12 mouse cellular contexts compared by ENCODE assay signal in genomic region chr9:87369059-87369458, GRCm38 (mm10).
"Had no signal": no experiment of that assay in that cellular context is flagged by ENCODE, and none has a peak within 500 bp of the region (broad histone marks: within the 10 kb centered on the region; RNA-seq: fewer than 3 reads in every experiment).

No protein-coding gene starts in this region.

- ATAC-seq: intestine, postnatal 0 days had no signal

- DNase-seq: kidney, adult 8-10 months; kidney, postnatal 25 days; layer of hippocampus, postnatal 36 days; left cerebral cortex, postnatal 4 days; lung, adult 18-20 months; midbrain, embryonic 14.5 days; right cerebral cortex, postnatal 14 days; thymus, postnatal 36 days had no signal

- H3K4me2 ChIP-seq: neural tube, embryonic 13.5 days; stomach, embryonic 15.5 days had no signal

- H3K9me3 ChIP-seq: neural tube, embryonic 13.5 days; stomach, embryonic 15.5 days had no signal

- H3K27me3 ChIP-seq: neural tube, embryonic 13.5 days; stomach, embryonic 15.5 days had no signal

- H3K4me1 ChIP-seq: neural tube, embryonic 13.5 days; stomach, embryonic 15.5 days had no signal

- H3K27ac ChIP-seq: liver, embryonic 14.5 days; neural tube, embryonic 13.5 days; stomach, embryonic 15.5 days had no signal

- H3K9ac ChIP-seq: liver, embryonic 14.5 days; neural tube, embryonic 13.5 days; stomach, embryonic 15.5 days had no signal

- H3K36me3 ChIP-seq: neural tube, embryonic 13.5 days; stomach, embryonic 15.5 days had no signal

- H3K4me3 ChIP-seq: neural tube, embryonic 13.5 days; stomach, embryonic 15.5 days had no signal
